Mouse (Mus musculus) left cerebral cortex, adult 8-10 months (tissue): Measurements from ENCODE around the gene Tfcp2. TPM values are rescaled to one million over a fixed set of nuclear protein-coding genes. Genes with fewer than 3 reads are reported as not detected.

Source experiments
- DNase-seq, 2 experiments: peaks; one replicate each; pipeline ENCODE4 v3.0.0; 2022; ENCODE audit warnings: low spot score in 2 of 2
- total RNA-seq, 4 experiments: library from RNA; stranded (reverse); gene quantifications; 2 replicates each; pipeline ENCODE4 v1.2.4; 2022

Tfcp2 gene
- 10 to 100 TPM; 27.7 to 31.7 (median 30.1) TPM for total RNA-seq

GRCm38 (mm10) chr15:100551326-100552307 is at the start of gene Tfcp2:
Tfcp2 (minus strand) TSS chr15:100552008.
- peak; percentile 98 to 99 for DNase-seq

- DNase-seq = no peak
Observed at GRCm38 (mm10) chr15:100600696-100601272, 49.0 kb upstream of the Tfcp2 start.

- DNase-seq = peak in 1 of 2 experiments; percentile 73
Observed at GRCm38 (mm10) chr15:100600047-100600695, 48.4 kb upstream of the Tfcp2 start.

GRCm38 (mm10) chr15:100599276-100600046 is 47.7 kb upstream of the Tfcp2 start, which contains the start of gene Pou6f1:
Pou6f1 (minus strand) TSS chr15:100599984.
- DNase-seq = no peak

DNA sequence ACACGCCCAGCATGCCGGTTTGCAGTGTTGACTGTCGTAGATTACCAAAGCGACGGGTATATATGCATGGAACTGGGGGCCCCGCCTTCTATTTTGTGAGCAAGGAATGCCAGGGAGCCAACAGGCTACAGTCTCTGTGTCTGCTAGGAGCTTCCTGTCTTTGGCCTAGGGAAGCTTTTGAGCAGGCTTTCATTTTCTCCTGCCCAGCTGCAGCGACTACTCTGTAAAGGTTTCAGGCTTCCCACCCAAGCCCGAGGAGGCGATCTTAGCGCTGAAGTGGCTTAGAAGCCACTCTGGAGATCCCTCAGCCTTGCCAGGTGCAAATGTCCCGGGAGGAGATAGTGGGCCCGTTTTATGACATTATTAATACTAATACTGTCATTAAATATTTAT is 47.1 kb upstream of the Tfcp2 start:
- no peak for DNase-seq

DNA sequence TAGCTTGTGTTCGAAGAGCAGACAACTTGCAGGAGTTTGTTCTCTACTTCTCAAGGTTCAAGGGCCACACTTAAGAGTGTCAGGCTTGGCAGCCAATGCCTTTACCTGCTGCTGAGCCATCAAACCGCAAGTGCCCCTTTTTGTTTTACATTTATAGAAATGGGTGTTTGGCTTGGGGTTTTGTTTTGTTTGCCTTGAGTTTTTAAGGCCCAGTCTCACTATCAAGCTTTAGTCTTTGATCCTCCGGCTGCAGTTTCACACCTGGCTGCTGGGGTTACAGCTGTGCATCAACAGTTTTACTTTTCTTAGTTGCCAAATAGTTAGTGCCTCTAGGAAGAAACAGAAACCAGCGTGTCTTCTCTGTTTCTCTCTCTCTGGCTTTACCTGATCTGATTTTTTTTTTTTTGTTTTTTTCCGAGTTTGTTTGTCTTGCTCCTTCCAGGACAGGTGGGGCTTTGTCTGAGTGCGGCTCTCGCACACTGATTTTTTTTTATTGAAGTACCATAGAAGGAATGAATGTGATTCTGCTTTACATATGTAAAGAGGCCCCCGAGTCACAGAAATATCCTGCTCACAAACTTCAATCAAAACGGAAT is 46.6 kb upstream of the Tfcp2 start:
- no peak for DNase-seq

- DNase-seq = no peak
Observed at GRCm38 (mm10) chr15:100592817-100593216, 41.0 kb upstream of the Tfcp2 start.

DNA sequence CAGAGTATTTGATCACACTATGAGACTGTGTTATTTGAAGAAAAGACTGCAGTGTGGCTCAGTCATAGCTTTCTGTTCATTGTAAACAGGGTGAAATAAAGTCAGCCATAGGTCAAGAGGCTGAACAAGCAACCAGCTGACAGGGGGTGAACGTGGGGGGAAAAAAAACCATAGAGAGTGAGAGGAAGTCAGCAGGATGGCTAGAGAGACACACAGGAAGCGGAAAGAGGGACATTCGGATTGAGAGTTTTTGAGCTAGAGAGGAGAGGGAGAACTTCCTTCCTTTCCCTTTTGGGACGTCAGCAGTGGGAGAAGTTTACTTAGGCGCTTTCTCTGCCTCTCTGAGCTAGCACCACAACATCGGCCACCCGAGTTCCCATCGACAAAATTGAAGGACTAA is 38.6 kb upstream of the Tfcp2 start:
- DNase-seq = no peak

- DNase-seq = no peak
Observed at GRCm38 (mm10) chr15:100588297-100588696, 36.5 kb upstream of the Tfcp2 start.

- no peak for DNase-seq
Observed at GRCm38 (mm10) chr15:100587166-100587565, 35.4 kb upstream of the Tfcp2 start.

DNA sequence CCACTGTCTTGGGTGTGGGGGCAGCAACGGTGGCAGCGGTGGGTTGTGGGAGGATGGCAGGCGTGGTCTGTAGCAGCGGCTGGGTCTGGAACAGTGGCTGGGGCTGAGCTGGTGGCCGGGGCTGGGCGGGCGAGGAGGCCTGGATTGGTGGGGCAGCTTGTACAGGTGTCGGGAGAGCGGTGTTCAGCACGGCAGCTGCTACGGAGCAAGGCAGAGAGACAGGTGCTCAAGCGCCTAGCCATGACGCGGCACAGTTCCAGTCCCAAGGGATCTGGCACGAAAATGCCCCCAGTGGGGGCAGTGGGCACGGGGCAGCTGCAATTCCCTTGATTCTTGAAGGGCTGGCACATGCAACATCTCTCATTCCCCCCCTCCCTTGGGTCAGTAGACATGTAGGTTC is 34.1 kb upstream of the Tfcp2 start:
- no peak for DNase-seq

DNA sequence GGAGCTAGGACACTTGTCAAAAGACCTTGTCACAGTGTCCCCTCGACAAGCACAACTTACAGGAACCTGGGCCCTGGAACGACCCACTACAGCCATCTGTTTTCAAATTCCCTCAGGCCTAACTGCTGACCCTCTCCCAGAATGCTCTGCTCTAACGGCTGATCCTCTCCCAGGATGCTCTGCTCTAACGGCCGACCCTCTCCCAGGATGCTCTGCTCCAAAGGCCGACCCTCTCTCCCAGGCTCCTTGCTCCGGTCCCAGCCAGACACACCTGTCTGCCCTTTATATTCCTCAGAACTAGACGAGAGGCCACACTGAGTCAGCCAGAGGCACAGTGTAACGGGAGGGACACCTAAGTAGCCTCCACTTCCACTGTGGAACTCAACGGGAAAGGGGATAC is 28.3 kb upstream of the Tfcp2 start:
- DNase-seq = no peak

DNA sequence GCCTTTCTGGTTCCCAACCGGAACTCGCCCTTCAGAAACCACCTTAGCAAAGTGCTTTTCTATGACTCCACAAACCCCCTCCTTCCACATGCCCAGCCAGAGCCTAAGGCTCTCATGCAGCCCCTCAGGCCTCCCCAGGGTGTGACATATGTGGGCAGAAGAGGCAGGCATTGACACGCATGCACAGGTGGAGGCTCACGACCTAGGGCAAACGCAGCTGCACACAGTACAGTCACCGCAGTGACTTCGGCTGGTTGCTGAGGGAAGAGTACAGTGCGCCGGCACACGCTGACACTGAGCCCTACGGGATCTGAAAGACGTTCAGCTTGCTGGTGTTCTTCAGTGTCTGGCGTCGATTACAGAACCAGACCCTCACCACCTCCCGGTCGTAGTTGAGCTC is 26.2 kb upstream of the Tfcp2 start:
- DNase-seq = no peak

- no peak for DNase-seq
Observed at GRCm38 (mm10) chr15:100576810-100577209, 25.0 kb upstream of the Tfcp2 start.

GRCm38 (mm10) chr15:100576392-100576791 is 24.6 kb upstream of the Tfcp2 start:
- DNase-seq = no peak

DNA sequence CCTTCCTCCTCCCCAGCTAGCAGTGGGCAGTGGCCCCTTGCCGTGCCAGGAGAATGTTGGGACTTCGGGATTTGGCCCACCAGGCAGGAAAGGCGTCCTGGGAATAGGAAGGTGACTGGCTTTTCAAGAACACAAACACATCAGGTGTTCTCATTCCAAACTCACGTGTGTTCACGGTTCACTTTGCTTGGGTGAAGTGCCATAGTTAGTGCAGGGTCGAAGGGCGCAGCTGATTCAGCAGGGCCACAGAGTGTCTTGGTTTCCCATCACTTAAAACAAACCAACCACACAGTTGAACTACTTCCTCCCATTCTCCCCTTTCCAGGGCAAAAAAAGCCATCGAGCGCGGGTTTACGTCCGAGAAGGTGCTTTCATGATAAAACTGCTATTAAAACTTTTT is 23.6 kb upstream of the Tfcp2 start:
- DNase-seq = no peak

- no peak for DNase-seq
Observed at GRCm38 (mm10) chr15:100574378-100574777, 22.6 kb upstream of the Tfcp2 start.

DNA sequence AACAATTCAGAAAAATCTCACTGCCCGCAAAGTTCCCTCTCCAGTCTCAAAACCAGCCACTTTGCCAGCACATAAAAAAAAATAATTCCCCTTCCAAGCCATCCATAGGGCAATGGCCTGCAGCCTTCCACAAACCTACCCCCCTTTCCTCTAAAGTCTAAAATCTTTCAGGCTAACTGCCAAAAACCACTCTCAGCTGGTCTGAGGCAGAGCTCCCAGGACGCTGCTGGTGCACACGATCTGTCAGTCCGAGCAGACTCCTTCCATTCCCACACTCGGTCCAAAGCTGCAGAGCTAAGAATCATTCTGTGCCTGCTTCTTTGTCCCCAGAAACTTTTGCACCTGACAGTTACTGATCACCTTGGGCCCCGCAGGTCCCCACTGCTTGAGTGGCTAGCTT is 22.1 kb upstream of the Tfcp2 start:
- DNase-seq = no peak

GRCm38 (mm10) chr15:100569239-100569638 is 17.4 kb upstream of the Tfcp2 start:
- no peak for DNase-seq

GRCm38 (mm10) chr15:100566531-100566930 is 14.7 kb upstream of the Tfcp2 start:
- DNase-seq = no peak
